Mouse (Mus musculus) heart, postnatal 0 days (tissue): ENCODE results near the gene Lef1. TPM values are rescaled to one million over a fixed set of nuclear protein-coding genes. Genes with fewer than 3 reads are reported as not detected.

ENCODE experiments used
- ATAC-seq: fragments of 200-750 bp; cut with Nextera tagmentation; 2 replicates; pipeline ENCODE4 v1.8.0; 2017; ENCODE audit warnings: low read depth, moderate number of reproducible peaks, moderate library complexity; ENCODE audit not compliant: insufficient read depth
- DNase-seq: peaks from one replicate; pipeline ENCODE4 v3.0.0-alpha.2; 2016; ENCODE audit warnings: low spot score
- H3K27ac ChIP-seq: fragments of 300-500 bp; sonication (generic); 2 replicates; pipeline ENCODE4 v1.5.1; 2014; ENCODE audit warnings: low read depth, mild to moderate bottlenecking
- H3K27me3 ChIP-seq: fragments of 300-500 bp; sonication (generic); 2 replicates; pipeline ENCODE4 v1.6.1; 2014; ENCODE audit warnings: low read length, mixed read lengths; ENCODE audit not compliant: control insufficient read depth, insufficient read depth
- H3K36me3 ChIP-seq: fragments of 300-500 bp; sonication (generic); replicated peaks from 2 replicates; pipeline ENCODE4 v1.6.1; 2014; ENCODE audit warnings: low read length, mixed read lengths; ENCODE audit not compliant: control insufficient read depth, insufficient read depth
- H3K4me1 ChIP-seq: fragments of 300-500 bp; sonication (generic); 2 replicates; pipeline ENCODE4 v1.6.1; 2014; ENCODE audit warnings: antibody characterized with exemption; ENCODE audit not compliant: control insufficient read depth, insufficient read depth
- H3K4me2 ChIP-seq: fragments of 300-500 bp; sonication (generic); 2 replicates; pipeline ENCODE4 v1.6.1; 2014; ENCODE audit warnings: low read depth, mild to moderate bottlenecking, low read length, moderate library complexity
- H3K4me3 ChIP-seq: fragments of 300-500 bp; sonication (generic); 2 replicates; pipeline ENCODE4 v1.5.1; 2014; ENCODE audit warnings: low read depth, low read length
- H3K9ac ChIP-seq: fragments of 300-500 bp; sonication (generic); replicated peaks from 2 replicates; pipeline ENCODE4 v1.6.1; 2014; ENCODE audit warnings: low read depth, low read length, mixed read lengths
- H3K9me3 ChIP-seq: fragments of 300-500 bp; sonication (generic); replicated peaks from 2 replicates; pipeline ENCODE4 v1.6.1; 2016; ENCODE audit warnings: low read length; ENCODE audit not compliant: control insufficient read depth
- CTCF ChIP-seq: IDR thresholded peaks from 2 replicates; pipeline ENCODE4 v1.5.1; 2016; ENCODE audit warnings: antibody characterized with exemption, control low read depth, low read depth
- EP300 ChIP-seq: IDR thresholded peaks from 2 replicates; pipeline ENCODE4 v1.6.1; 2016; ENCODE audit warnings: antibody characterized with exemption, low read depth
- WGBS: fragments of 180-500 bp; shearing (Covaris S2); extraction: QIAGEN DNeasy Blood & Tissue Kit; methylation state at CpG from one replicate; pipeline ENCODE4 v1.1.7; 2014; 5-methylcytosine and 5-hydroxymethylcytosine counted together
- polyA plus RNA-seq: library from polyadenylated mRNA; unstranded; fragments of >200 nt; fragmentation: Nextera tagmentation; extraction: Ambion mirVana; gene quantifications from 2 replicates; pipeline ENCODE4 v1.2.1, GENCODE M21; 2015
- total RNA-seq: library from RNA; depleted of rRNA; stranded (reverse); fragments of >200 nt; gene quantifications from 2 replicates; pipeline ENCODE4 v1.2.3, GENCODE M21; 2014; ENCODE audit warnings: low replicate concordance

Lef1 gene
- total and polyA plus RNA-seq, 2 experiments from 2014 or later: 0.87 TPM; not detected in 1

GRCm38 (mm10) chr3:131171292-131171960 is 61.2 kb downstream of the Lef1 start:
- Histone ChIP-seq H3K4me3 (no peak overlapping the region), H3K4me2 (no peak overlapping the region), H3K27ac (no peak overlapping the region), H3K27me3 (no peaks in the 10 kb centered on the region), H3K9me3 (no peaks in the 10 kb centered on the region; the same call in 1 of the 2 replicates), H3K4me1 (no peaks in the 10 kb centered on the region), H3K36me3 (no peaks in the 10 kb centered on the region), H3K9ac (no peak overlapping the region)
- ATAC-seq: no peak
- DNase-seq: no peak
- WGBS: 33% methylated on average over 10 of the region's 11 CpGs
- TF ChIP-seq CTCF (no peak), EP300 (no peak)

DNA sequence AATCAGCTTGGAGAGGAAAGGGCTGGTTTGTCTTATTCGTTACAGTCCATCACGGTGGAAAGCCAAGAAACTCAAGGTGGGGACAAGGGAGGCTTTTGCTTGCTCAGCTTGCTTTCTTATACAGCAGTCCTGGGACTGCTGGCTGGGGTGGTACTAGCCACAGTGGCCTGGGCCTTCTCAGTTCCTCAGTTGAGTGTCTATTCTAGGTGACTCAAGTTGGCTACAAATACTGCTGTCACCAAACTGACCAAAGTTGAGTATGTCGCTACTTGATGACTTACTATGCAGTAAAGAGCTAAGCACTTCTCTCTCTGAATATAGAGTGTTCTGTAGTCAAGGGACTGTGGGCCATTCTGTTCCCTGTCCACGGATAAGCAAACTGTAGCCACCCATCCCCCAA is 62.0 kb downstream of the Lef1 start:
- no peak for ATAC-seq
- no peaks in the 10 kb centered on the region for H3K27me3 ChIP-seq
- no peaks in the 10 kb centered on the region; the same call in 1 of the 2 replicates for H3K9me3 ChIP-seq
- H3K27ac ChIP-seq: no peak overlapping the region
- H3K4me2 ChIP-seq: no peak overlapping the region
- no peaks in the 10 kb centered on the region for H3K4me1 ChIP-seq
- no peak for DNase-seq
- no peak overlapping the region for H3K9ac ChIP-seq
- H3K4me3 ChIP-seq: no peak overlapping the region
- 65% methylated on average over 4 of the region's 4 CpGs for WGBS
- TF ChIP-seq CTCF: no peak
- TF ChIP-seq EP300: no peak
- H3K36me3 ChIP-seq: no peaks in the 10 kb centered on the region

DNA sequence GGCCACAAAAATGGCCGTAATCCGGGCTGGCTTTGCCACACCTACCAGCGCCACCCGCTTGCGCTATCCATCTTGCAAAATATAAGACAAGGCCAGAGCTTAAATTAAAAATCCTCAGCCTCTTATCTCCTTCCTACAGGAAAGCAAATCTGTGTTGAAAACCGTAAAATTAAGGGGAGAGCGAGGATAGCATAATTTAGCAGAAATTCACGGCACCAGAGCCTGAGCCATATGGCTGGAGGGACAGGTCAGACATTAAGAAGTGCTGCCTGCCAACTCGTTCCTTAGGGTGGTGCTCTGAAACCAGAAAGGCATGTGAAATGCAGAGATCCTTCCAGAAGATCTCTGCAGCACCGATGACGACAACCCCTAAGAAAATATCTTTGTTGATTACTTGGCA is 70.7 kb downstream of the Lef1 start:
- H3K4me3 ChIP-seq: no peak overlapping the region
- H3K4me2 ChIP-seq: no peak overlapping the region
- WGBS: 78% methylated on average over 11 of the region's 11 CpGs
- no peak overlapping the region for H3K9ac ChIP-seq
- no peaks in the 10 kb centered on the region for H3K4me1 ChIP-seq
- no peak overlapping the region for H3K27ac ChIP-seq
- ATAC-seq: no peak
- no peaks in the 10 kb centered on the region for H3K9me3 ChIP-seq
- no peaks in the 10 kb centered on the region for H3K27me3 ChIP-seq
- no peaks in the 10 kb centered on the region for H3K36me3 ChIP-seq
- no peak for DNase-seq
- TF ChIP-seq EP300: no peak
- TF ChIP-seq CTCF: no peak

- H3K36me3 ChIP-seq: no peaks in the 10 kb centered on the region
- H3K4me1 ChIP-seq: no peaks in the 10 kb centered on the region
- no peak overlapping the region for H3K27ac ChIP-seq
- no peak overlapping the region for H3K4me3 ChIP-seq
- H3K9ac ChIP-seq: no peak overlapping the region
- WGBS: 75% methylated on average over 6 of the region's 6 CpGs
- TF ChIP-seq CTCF (no peak), EP300 (no peak)
- no peaks in the 10 kb centered on the region for H3K9me3 ChIP-seq
- H3K4me2 ChIP-seq: no peak overlapping the region
- DNase-seq: no peak
- no peaks in the 10 kb centered on the region for H3K27me3 ChIP-seq
- ATAC-seq: no peak
Observed at GRCm38 (mm10) chr3:131182158-131182557, 71.9 kb downstream of the Lef1 start.

- no peak for TF ChIP-seq EP300
- TF ChIP-seq CTCF: no peak
- WGBS: 84% methylated on average over 5 of the region's 5 CpGs
- H3K27ac ChIP-seq: no peak overlapping the region
- H3K4me1 ChIP-seq: no peaks in the 10 kb centered on the region
- no peak overlapping the region for H3K4me3 ChIP-seq
- H3K36me3 ChIP-seq: no peaks in the 10 kb centered on the region
- no peaks in the 10 kb centered on the region for H3K27me3 ChIP-seq
- H3K9ac ChIP-seq: no peak overlapping the region
- H3K4me2 ChIP-seq: no peak overlapping the region
- H3K9me3 ChIP-seq: no peaks in the 10 kb centered on the region
- ATAC-seq (no peak), DNase-seq (no peak)
Observed at GRCm38 (mm10) chr3:131186193-131186592, 75.9 kb downstream of the Lef1 start.

GRCm38 (mm10) chr3:131190239-131190638 is 80.0 kb downstream of the Lef1 start:
- 54% methylated on average over 11 of the region's 11 CpGs for WGBS
- TF ChIP-seq EP300 (no peak), CTCF (no peak)

More at GRCm38 (mm10) chr3:131190239-131190638, 80.0 kb downstream of the Lef1 start:
- H3K27me3 ChIP-seq: no peaks in the 10 kb centered on the region
- H3K9ac ChIP-seq: no peak overlapping the region
- H3K36me3 ChIP-seq: no peaks in the 10 kb centered on the region
- no peak for DNase-seq
- no peak overlapping the region for H3K4me2 ChIP-seq
- no peaks in the 10 kb centered on the region for H3K9me3 ChIP-seq
- no peak overlapping the region for H3K4me3 ChIP-seq
- H3K27ac ChIP-seq: no peak overlapping the region
- H3K4me1 ChIP-seq: no peaks in the 10 kb centered on the region
- no peak for ATAC-seq
